ENCODE assay signal across 1 mouse cellular context in genomic region chr2:25500071-25500575, GRCm38 (mm10).
TF ChIP-seq lines count a peak whose summit lies in the region.

No protein-coding gene starts in this region.

TF ChIP-seq in MEL, 35 proteins besides CTCF, POLR2A, EP300 and RAD21:
- TF ChIP-seq POLR2AphosphoS2 (IDR thresholded peaks at IDR 0.05; ENCODE audit: low read length) (0 out of 2 replicates have a peak, but pooled peaks have one; percentile 62), MYB (IDR thresholded peaks at IDR 0.05; ENCODE audit: low read depth, low read length) (no peak)
TF ChIP-seq in MEL: peak in this region for 1.
